In the genomic region with DNA sequence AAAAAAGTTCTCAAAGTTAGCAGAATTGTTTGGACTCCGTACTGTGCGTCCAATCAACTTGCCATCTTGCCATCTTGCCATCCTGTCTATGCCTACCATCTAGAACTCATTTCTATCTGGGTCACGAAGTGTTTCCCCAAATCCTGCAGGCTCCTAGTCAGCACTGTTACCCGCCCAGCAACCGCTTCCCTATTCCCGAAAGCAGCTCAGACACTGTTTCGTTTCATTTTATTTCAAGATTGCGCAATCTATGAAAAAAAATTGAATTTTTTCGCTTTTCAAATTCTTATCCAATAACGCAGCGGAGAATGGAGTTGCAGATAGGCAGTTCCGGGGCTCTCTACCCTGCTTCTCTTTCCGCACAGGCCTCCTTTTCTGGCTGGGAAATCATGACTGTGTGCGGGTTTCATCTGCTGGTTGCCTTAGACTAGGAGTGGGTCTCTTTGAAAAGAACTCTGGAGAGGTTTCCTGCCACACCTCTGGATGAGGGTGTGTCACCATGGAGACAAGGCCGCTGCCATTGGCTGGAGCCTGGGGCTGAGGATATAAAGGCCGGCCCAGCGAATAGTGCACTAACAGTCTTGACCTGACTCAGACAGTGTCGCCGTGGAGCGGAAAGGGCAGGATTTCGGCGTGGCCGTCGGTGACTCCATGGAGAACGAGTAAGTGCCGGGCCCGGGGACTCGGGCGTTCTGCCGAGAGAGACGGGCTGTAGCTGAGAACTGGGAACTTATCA, we compare ENCODE assay signal across 8 mouse cellular contexts. TPM values are rescaled to one million over a fixed set of nuclear protein-coding genes. Genes with fewer than 3 reads are reported as not detected.
DNase-seq lines count a peak whose midpoint lies in the region; ATAC-seq lines count a peak whose summit lies in the region.

A gene (plus strand): TSS at position 586 of the 736 bp plus-strand sequence.

- ATAC-seq in CD4-positive, CD25-positive, alpha-beta regulatory T cell, adult 4 months, result peak; percentile 92
- ATAC-seq in forebrain, embryonic 11.5 days (replicated peaks; ENCODE audit: low FRiP score), result peak; percentile 99
- ATAC-seq in heart, embryonic 16.5 days (replicated peaks; ENCODE audit: extremely low read depth, insufficient read depth, low FRiP score), result peak; percentile 99
- ATAC-seq in liver, embryonic 15.5 days (ENCODE audit: insufficient read depth), result peak; percentile 98
- ATAC-seq in neural tube, embryonic 12.5 days (ENCODE audit: low FRiP score, low read depth), result peak; percentile 99

- DNase-seq in c-Kit-positive CD71-negative TER-119-negative erythroid progenitor cells, embryonic 14.5 days (ENCODE audit: low read depth), result peak; percentile 89
- DNase-seq in forebrain, embryonic 11.5 days (ENCODE audit: low spot score), result peak; percentile 95
- peak; percentile 96 to 97 for DNase-seq in kidney, postnatal 36 days
- DNase-seq in telencephalon, adult 2 months (ENCODE audit: low read depth, low spot score), result peak; percentile 80

- H3K4me1 ChIP-seq in forebrain, embryonic 11.5 days (replicated peaks; ENCODE audit: control insufficient read depth, insufficient read depth, low read length), result peaks cover 2% of the 10 kb centered on the region; the same call in 1 of the 2 replicates
- peaks cover 8% of the 10 kb centered on the region for H3K4me1 ChIP-seq in heart, embryonic 16.5 days (ENCODE audit: control insufficient read depth, insufficient read depth, low read length)
- peaks cover 21% of the 10 kb centered on the region for H3K4me1 ChIP-seq in liver, embryonic 15.5 days (replicated peaks)
- peaks cover 5% of the 10 kb centered on the region; the same call in 1 of the 2 replicates for H3K4me1 ChIP-seq in neural tube, embryonic 12.5 days

- H3K4me2 ChIP-seq in forebrain, embryonic 11.5 days (ENCODE audit: low read depth, low read length, severe bottlenecking), result peak within 1 kb of the TSS; percentile 61
- peak within 1 kb of the TSS; percentile 60 for H3K4me2 ChIP-seq in heart, embryonic 16.5 days (ENCODE audit: low read depth, low read length)
- peak within 1 kb of the TSS; percentile 84 for H3K4me2 ChIP-seq in liver, embryonic 15.5 days
- H3K4me2 ChIP-seq in neural tube, embryonic 12.5 days (replicated peaks), result peak within 1 kb of the TSS; percentile 63

- H3K4me3 ChIP-seq in forebrain, embryonic 11.5 days (ENCODE audit: low read depth, low read length), result peak within 1 kb of the TSS; percentile 42
- H3K4me3 ChIP-seq in heart, embryonic 16.5 days (ENCODE audit: low read length), result peak within 1 kb of the TSS; percentile 52
- H3K4me3 ChIP-seq in liver, embryonic 15.5 days (replicated peaks), result peak within 1 kb of the TSS; percentile 70
- peak within 1 kb of the TSS; percentile 43 for H3K4me3 ChIP-seq in neural tube, embryonic 12.5 days

- H3K9ac ChIP-seq in forebrain, embryonic 11.5 days (ENCODE audit: low read length), result peak within 1 kb of the TSS; percentile 65
- H3K9ac ChIP-seq in heart, embryonic 16.5 days (ENCODE audit: low read length), result peak within 1 kb of the TSS; percentile 76
- peak within 1 kb of the TSS; percentile 68 for H3K9ac ChIP-seq in liver, embryonic 15.5 days
- H3K9ac ChIP-seq in neural tube, embryonic 12.5 days, result peak within 1 kb of the TSS; percentile 51

- H3K9me3 ChIP-seq in forebrain, embryonic 11.5 days (ENCODE audit: control insufficient read depth, low read length), result no peaks in the 10 kb centered on the region
- no peaks in the 10 kb centered on the region for H3K9me3 ChIP-seq in heart, embryonic 16.5 days (replicated peaks; ENCODE audit: control insufficient read depth, low read length)
- H3K9me3 ChIP-seq in liver, embryonic 15.5 days (replicated peaks), result no peaks in the 10 kb centered on the region
- H3K9me3 ChIP-seq in neural tube, embryonic 12.5 days, result no peaks in the 10 kb centered on the region

- 18% methylated on average over 31 of the region's 31 CpGs for WGBS in forebrain, embryonic 11.5 days
- WGBS in heart, embryonic 16.5 days, result 13% methylated on average over 31 of the region's 31 CpGs
- WGBS in liver, embryonic 15.5 days (ENCODE audit: insufficient replicate concordance), result 5% methylated on average over 31 of the region's 31 CpGs
- WGBS in neural tube, embryonic 12.5 days, result 20% methylated on average over 31 of the region's 31 CpGs

- H3K27me3 ChIP-seq in forebrain, embryonic 11.5 days (ENCODE audit: control insufficient read depth, insufficient read depth, low read length), result no peaks in the 10 kb centered on the region
- no peaks in the 10 kb centered on the region for H3K27me3 ChIP-seq in heart, embryonic 16.5 days (ENCODE audit: control insufficient read depth, insufficient read depth, low read length)
- 0 out of 2 replicates have a peak, but pooled peaks cover 3% of the 10 kb centered on the region for H3K27me3 ChIP-seq in liver, embryonic 15.5 days
- H3K27me3 ChIP-seq in neural tube, embryonic 12.5 days (replicated peaks), result no peaks in the 10 kb centered on the region

- H3K27ac ChIP-seq in forebrain, embryonic 11.5 days (ENCODE audit: low read depth, low read length), result peak within 1 kb of the TSS; percentile 72
- H3K27ac ChIP-seq in heart, embryonic 16.5 days (ENCODE audit: low read length), result peak within 1 kb of the TSS; percentile 89
- H3K27ac ChIP-seq in liver, embryonic 15.5 days (replicated peaks), result peak within 1 kb of the TSS; percentile 93
- peak within 1 kb of the TSS; percentile 46; the same call in 1 of the 2 replicates for H3K27ac ChIP-seq in neural tube, embryonic 12.5 days

- no peaks in the 10 kb centered on the region for H3K36me3 ChIP-seq in forebrain, embryonic 11.5 days (ENCODE audit: control insufficient read depth, insufficient read depth, low read length)
- H3K36me3 ChIP-seq in heart, embryonic 16.5 days (ENCODE audit: control insufficient read depth, insufficient read depth), result no peaks in the 10 kb centered on the region
- peaks cover 18% of the 10 kb centered on the region for H3K36me3 ChIP-seq in liver, embryonic 15.5 days (replicated peaks)
- H3K36me3 ChIP-seq in neural tube, embryonic 12.5 days, result peaks cover 2% of the 10 kb centered on the region; the same call in 1 of the 2 replicates

RNA-seq across cellular contexts. Expression of the gene that starts here (rescaled TPM):
- 1 to 10 TPM; 3.4 to 9.3 TPM for polyA plus RNA-seq in CD4-positive, CD25-positive, alpha-beta regulatory T cell, adult 4 months (2017; shearing (Covaris generic))
- not detected in 2 replicates for polyA plus RNA-seq in forebrain, embryonic 11.5 days (2014; fragmentation: Nextera tagmentation; extraction: Ambion mirVana)
- polyA plus RNA-seq in heart, embryonic 16.5 days (2015; fragmentation: Nextera tagmentation; extraction: Ambion mirVana), result not detected in 2 replicates
- polyA plus RNA-seq in liver, embryonic 15.5 days (2015; fragmentation: Nextera tagmentation; extraction: Ambion mirVana), result not detected in 2 replicates
- polyA plus RNA-seq in neural tube, embryonic 12.5 days (2016; fragmentation: Nextera tagmentation; extraction: Ambion mirVana), result not detected in 2 replicates

Comparison
In these comparisons a context has a peak if more than half of its experiments do, and no peak if none do; other contexts are left out.
1. Peak in every context shown above with its lines: DNase-seq, ATAC-seq, H3K4me3 ChIP-seq and H3K27ac ChIP-seq.
2. Peak in DNase-seq, ATAC-seq, H3K4me3 ChIP-seq, H3K27ac ChIP-seq, H3K9ac ChIP-seq and H3K4me2 ChIP-seq in forebrain, embryonic 11.5 days; RNA of the gene not detected or under 1 TPM.
3. Peak in ATAC-seq, H3K4me3 ChIP-seq, H3K27ac ChIP-seq, H3K9ac ChIP-seq and H3K4me2 ChIP-seq in heart, embryonic 16.5 days; RNA of the gene not detected or under 1 TPM.
4. Peak in ATAC-seq, H3K4me3 ChIP-seq, H3K27ac ChIP-seq, H3K9ac ChIP-seq and H3K4me2 ChIP-seq in liver, embryonic 15.5 days; RNA of the gene not detected or under 1 TPM.
5. Peak in ATAC-seq, H3K4me3 ChIP-seq, H3K27ac ChIP-seq, H3K9ac ChIP-seq and H3K4me2 ChIP-seq in neural tube, embryonic 12.5 days; RNA of the gene not detected or under 1 TPM.